Mouse (Mus musculus) kidney, embryonic 16.5 days (tissue): ENCODE measurements around the gene 5830411N06Rik. TPM values are rescaled to one million over a fixed set of nuclear protein-coding genes. Genes with fewer than 3 reads are reported as not detected.

Experiments used
- ATAC-seq: fragments of 200-750 bp; cut with Nextera tagmentation; 2 replicates; pipeline ENCODE4 v1.8.0; 2017; ENCODE audit warnings: moderate TSS enrichment; ENCODE audit not compliant: low FRiP score, low TSS enrichment
- H3K27ac ChIP-seq: fragments of 300-500 bp; sonication (generic); 2 replicates; pipeline ENCODE4 v1.5.1; 2014; ENCODE audit warnings: low read length
- H3K27me3 ChIP-seq: fragments of 300-500 bp; sonication (generic); 2 replicates; pipeline ENCODE4 v1.6.1; 2014; ENCODE audit warnings: low read length, control low read depth, mixed read lengths; ENCODE audit not compliant: insufficient read depth
- H3K36me3 ChIP-seq: fragments of 300-500 bp; sonication (generic); 2 replicates; pipeline ENCODE4 v1.6.1; 2014; ENCODE audit warnings: low read length, control low read depth, mixed read lengths; ENCODE audit not compliant: insufficient read depth
- H3K4me1 ChIP-seq: fragments of 300-500 bp; sonication (generic); 2 replicates; pipeline ENCODE4 v1.6.1; 2014; ENCODE audit warnings: low read length, control low read depth, mixed read lengths; ENCODE audit not compliant: insufficient read depth
- H3K4me2 ChIP-seq: fragments of 300-500 bp; sonication (generic); replicated peaks from 2 replicates; pipeline ENCODE4 v1.6.1; 2014; ENCODE audit warnings: low read depth, low read length
- H3K4me3 ChIP-seq: fragments of 300-500 bp; sonication (generic); 2 replicates; pipeline ENCODE4 v1.5.1; 2014; ENCODE audit warnings: mild to moderate bottlenecking, low read length
- H3K9ac ChIP-seq: fragments of 300-500 bp; sonication (generic); replicated peaks from 2 replicates; pipeline ENCODE4 v1.6.1; 2014; ENCODE audit warnings: low read length
- H3K9me3 ChIP-seq: fragments of 300-500 bp; sonication (generic); 2 replicates; pipeline ENCODE4 v1.6.1; 2016; ENCODE audit warnings: low read length, control low read depth
- WGBS: fragments of 180-500 bp; shearing (Covaris S2); extraction: QIAGEN DNeasy Blood & Tissue Kit; methylation state at CpG from one replicate; pipeline ENCODE4 v1.1.7; 2014; 5-methylcytosine and 5-hydroxymethylcytosine counted together
- polyA plus RNA-seq: library from polyadenylated mRNA; unstranded; fragments of >200 nt; fragmentation: Nextera tagmentation; extraction: Ambion mirVana; gene quantifications from 2 replicates; pipeline ENCODE4 v1.2.1, GENCODE M21; 2015

The 5830411N06Rik gene
- polyA plus RNA-seq = not detected in 2 replicates

DNA sequence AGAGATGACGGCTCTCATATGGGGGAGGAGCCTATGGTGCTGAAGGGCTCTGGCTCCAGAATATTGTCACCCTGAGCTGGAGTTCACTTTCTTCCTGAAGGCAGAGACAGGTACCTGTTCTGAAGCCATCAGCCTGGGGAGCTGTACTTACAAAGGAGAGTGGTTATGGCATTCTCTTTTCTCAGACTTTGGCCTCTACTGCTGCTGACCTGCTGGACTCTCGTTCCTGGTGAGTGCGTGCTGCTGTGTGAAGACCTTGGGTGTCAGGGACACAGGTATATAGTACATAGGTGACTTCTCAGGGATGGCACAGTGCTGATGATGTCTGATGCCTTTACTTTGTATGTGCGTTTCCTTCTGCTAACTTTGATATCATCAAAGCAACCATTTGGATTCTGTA is at the start of gene 5830411N06Rik:
5830411N06Rik (plus strand) TSS at position 69 of the 400 bp plus-strand sequence.
- ATAC-seq = no peak
- H3K4me1 ChIP-seq = no peaks in the 10 kb centered on the region
- no peak within 1 kb of the TSS for H3K4me3 ChIP-seq
- no peaks in the 10 kb centered on the region for H3K36me3 ChIP-seq
- no peak within 1 kb of the TSS for H3K9ac ChIP-seq
- H3K27me3 ChIP-seq = no peaks in the 10 kb centered on the region
- H3K4me2 ChIP-seq = no peak within 1 kb of the TSS
- H3K9me3 ChIP-seq = peaks cover 2% of the 10 kb centered on the region; the same call in 1 of the 2 replicates
- WGBS = 78% methylated on average over 4 of the region's 4 CpGs
- H3K27ac ChIP-seq = no peak within 1 kb of the TSS

DNA sequence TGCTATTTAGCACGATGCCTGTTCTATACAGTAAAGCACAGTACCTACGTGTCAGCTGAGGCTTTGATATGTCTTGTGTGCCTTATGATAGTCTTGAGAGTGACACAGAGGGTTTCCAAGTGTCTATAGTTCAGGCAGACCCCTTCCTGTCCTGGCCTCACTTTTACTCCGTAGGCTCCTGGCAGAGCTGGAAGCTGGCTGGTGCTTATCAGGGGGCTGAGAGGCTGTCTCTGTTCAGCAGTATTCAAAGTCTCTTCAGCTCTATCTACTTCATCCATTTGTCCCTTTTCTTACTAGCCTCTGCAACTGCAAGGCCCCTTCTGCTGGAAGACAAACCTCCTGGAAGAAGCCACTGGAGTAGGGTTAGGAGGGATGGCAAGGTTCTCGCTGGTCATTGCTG is 46.0 kb upstream of the 5830411N06Rik start:
- no peak overlapping the region for H3K27ac ChIP-seq
- 84% methylated on average over 4 of the region's 4 CpGs for WGBS

DNA sequence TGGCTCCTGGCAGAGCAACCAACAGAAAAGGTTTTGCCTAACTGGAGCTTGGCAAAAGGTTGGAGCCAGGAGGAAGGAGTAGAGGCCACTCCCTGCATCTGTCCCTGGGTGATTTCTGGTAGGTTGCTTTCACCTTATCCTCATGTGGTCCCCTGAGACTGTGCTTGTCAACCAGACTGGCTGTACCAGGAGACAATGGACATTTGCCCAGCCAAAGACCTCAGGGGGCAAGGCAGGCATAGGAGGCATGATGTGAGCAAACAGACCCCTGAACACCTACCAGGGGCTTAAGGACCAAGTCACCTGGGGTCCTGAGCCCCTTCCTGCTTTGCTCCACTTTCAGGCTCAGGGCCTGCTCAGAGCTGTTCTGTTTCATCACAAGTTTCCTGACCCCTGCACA is 41.2 kb upstream of the 5830411N06Rik start, which contains the start of gene Olfr524:
Olfr524 (minus strand) TSS at position 101 of the 400 bp plus-strand sequence.
- H3K4me3 ChIP-seq = no peak within 1 kb of the TSS
- no peaks in the 10 kb centered on the region for H3K27me3 ChIP-seq
- H3K9me3 ChIP-seq = no peaks in the 10 kb centered on the region
- H3K27ac ChIP-seq = no peak within 1 kb of the TSS
- H3K36me3 ChIP-seq = no peaks in the 10 kb centered on the region
- no peak for ATAC-seq
- H3K9ac ChIP-seq = no peak within 1 kb of the TSS
- no peak within 1 kb of the TSS for H3K4me2 ChIP-seq
- no peaks in the 10 kb centered on the region for H3K4me1 ChIP-seq

More for the DNA sequence above, 46.0 kb upstream of the 5830411N06Rik start:
- Histone ChIP-seq H3K4me3 (no peak overlapping the region), H3K4me1 (no peaks in the 10 kb centered on the region), H3K9ac (no peak overlapping the region), H3K36me3 (no peaks in the 10 kb centered on the region), H3K27me3 (no peaks in the 10 kb centered on the region), H3K9me3 (no peaks in the 10 kb centered on the region), H3K4me2 (no peak overlapping the region)
- no peak for ATAC-seq

DNA sequence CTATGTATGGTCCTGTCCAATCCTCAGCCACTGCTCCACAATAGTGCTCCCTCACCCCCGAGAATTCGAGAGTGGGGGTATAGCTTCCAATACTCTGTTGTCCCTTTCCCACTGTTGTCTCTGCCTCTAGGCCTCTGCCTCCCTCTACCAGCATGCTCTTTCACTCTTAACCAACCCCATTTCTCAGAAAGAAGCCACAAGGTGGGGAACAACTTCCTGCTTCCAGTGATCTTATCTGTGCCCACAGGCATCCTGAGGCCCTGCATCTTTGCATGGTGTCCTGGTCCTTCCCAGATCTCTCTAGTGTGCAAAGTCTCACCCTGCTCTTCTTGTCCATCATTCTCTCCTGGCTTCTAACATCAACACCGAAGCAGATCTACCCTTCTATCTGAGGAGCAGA is 40.2 kb upstream of the 5830411N06Rik start:
- H3K4me3 ChIP-seq = no peak overlapping the region
- no peak overlapping the region for H3K9ac ChIP-seq
- H3K27ac ChIP-seq = no peak overlapping the region
- H3K9me3 ChIP-seq = no peaks in the 10 kb centered on the region
- no peak for ATAC-seq
- H3K36me3 ChIP-seq = no peaks in the 10 kb centered on the region
- 83% methylated on average over 3 of the region's 3 CpGs for WGBS
- H3K4me1 ChIP-seq = no peaks in the 10 kb centered on the region
- H3K27me3 ChIP-seq = no peaks in the 10 kb centered on the region
- no peak overlapping the region for H3K4me2 ChIP-seq

DNA sequence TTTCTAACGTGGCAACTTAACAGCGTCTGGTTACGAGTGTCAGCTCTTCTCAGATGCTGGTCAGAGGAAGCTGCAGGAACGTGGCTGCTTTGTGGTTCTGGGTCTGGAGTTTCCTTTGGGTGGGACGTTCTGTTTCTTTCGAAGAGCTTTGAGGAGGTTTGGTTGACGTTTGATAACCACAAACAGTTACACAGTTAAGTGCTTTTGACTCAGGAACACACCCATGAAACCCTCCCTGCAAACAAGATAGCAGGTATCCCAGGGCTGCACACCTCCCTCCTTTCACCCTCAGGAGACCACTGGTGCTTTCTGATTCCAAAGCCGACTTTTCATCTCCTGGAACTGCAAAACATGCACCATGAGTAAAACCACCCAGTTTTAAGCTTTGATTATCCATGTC is 38.9 kb upstream of the 5830411N06Rik start:
- Histone ChIP-seq H3K9me3 (no peaks in the 10 kb centered on the region), H3K4me2 (no peak overlapping the region), H3K9ac (no peak overlapping the region), H3K4me1 (no peaks in the 10 kb centered on the region), H3K27me3 (no peaks in the 10 kb centered on the region), H3K36me3 (no peaks in the 10 kb centered on the region), H3K27ac (no peak overlapping the region), H3K4me3 (no peak overlapping the region)
- ATAC-seq = no peak
- WGBS = 69% methylated on average over 8 of the region's 8 CpGs

DNA sequence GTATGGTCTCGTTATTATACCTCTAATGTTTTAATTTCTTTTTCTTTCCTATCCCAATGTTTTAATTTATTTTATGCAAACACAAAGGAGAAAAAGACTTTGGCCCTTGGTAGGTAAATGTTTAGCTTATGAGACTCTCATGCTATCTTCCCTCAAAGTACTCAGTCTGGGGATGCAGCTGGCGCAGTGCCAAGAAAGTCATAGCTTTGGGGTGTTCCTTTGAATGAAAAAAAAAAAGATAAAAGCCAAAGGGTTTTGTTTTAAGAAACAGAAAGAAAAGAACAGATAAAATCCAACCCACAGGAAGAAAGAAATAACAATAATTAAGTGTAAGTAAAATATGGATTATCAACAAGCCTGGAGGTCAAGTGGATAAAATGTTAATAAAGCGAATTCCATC is 38.4 kb upstream of the 5830411N06Rik start:
- no peak for ATAC-seq
- Histone ChIP-seq H3K9ac (no peak overlapping the region), H3K27ac (no peak overlapping the region), H3K27me3 (no peaks in the 10 kb centered on the region), H3K9me3 (no peaks in the 10 kb centered on the region), H3K36me3 (no peaks in the 10 kb centered on the region), H3K4me3 (no peak overlapping the region), H3K4me2 (no peak overlapping the region), H3K4me1 (no peaks in the 10 kb centered on the region)
- WGBS = 75% methylated on average over 3 of the region's 3 CpGs

DNA sequence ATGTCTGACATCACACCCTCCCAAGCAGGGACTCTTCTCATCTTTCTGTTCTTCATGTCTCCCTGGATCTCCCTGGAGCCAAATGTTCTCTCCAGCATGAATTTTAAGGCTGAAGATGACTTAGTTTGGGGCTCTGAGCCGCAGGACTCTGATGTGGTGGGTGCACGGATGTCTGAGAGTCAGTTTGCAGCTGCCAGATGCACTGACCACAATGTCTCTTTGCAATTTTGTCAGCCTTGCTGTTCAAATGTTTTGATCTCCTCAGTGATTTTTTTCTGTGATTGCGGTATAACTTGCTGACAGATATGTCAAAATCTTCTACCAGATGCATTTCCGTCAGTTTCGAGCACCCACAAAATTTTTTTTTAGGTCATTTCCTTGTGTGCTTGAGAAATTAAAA is 33.2 kb upstream of the 5830411N06Rik start:
- WGBS = 75% methylated on average over 5 of the region's 5 CpGs
- no peak for ATAC-seq
- no peak overlapping the region for H3K27ac ChIP-seq
- no peaks in the 10 kb centered on the region for H3K4me1 ChIP-seq
- no peak overlapping the region for H3K9ac ChIP-seq
- no peaks in the 10 kb centered on the region for H3K9me3 ChIP-seq
- no peaks in the 10 kb centered on the region for H3K27me3 ChIP-seq
- H3K4me3 ChIP-seq = no peak overlapping the region
- H3K36me3 ChIP-seq = no peaks in the 10 kb centered on the region
- no peak overlapping the region for H3K4me2 ChIP-seq

DNA sequence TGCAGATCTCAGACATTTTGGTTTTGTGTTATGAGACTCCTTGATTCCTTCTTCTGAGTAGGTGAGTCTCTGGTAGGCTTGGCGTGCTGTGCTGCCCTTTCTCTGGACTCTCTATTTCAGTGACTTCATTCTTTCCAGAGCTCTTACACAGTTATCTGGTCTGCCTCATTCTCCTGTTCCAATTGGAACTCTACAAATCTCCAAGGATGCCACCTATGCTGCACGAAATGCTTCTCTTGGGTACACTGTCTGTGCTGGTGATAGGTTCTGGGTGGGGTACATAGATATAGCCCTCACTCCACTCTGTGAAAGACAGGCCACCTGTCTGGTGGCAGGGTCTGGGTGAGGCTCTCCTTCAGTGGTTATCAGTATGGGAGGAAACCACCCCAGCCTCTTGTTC is 29.1 kb upstream of the 5830411N06Rik start, which contains the start of gene Cd163l1:
Cd163l1 (plus strand) TSS at position 301 of the 400 bp plus-strand sequence.
- WGBS = 80% methylated on average over 2 of the region's 2 CpGs

DNA sequence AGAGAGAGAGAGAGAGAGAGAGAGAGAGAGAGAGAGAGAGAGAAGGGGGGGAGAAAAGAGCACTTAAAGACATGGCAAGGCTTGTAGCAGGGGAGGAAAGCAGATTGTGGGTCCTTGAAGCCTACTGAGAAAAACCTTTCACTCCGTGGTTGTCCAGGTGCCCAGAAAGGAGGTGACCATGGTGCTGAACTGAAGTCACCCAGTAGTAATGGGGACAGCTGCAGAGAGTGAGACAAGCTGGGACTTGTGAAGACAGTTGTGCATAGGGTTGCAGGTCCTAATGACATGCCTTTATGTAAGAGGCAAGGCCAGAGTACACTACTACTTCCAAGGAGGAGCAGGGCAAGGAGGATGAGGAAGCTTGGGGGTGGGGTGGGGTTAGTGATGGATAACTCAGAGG is 27.8 kb upstream of the 5830411N06Rik start:
- no peak overlapping the region for H3K9ac ChIP-seq
- H3K27me3 ChIP-seq = no peaks in the 10 kb centered on the region
- no peaks in the 10 kb centered on the region for H3K4me1 ChIP-seq
- no peak overlapping the region for H3K4me3 ChIP-seq
- H3K36me3 ChIP-seq = no peaks in the 10 kb centered on the region
- ATAC-seq = no peak
- WGBS = 0% methylated on average over 1 of the region's 1 CpGs
- H3K4me2 ChIP-seq = no peak overlapping the region
- H3K9me3 ChIP-seq = no peaks in the 10 kb centered on the region
- H3K27ac ChIP-seq = no peak overlapping the region

More for the DNA sequence above, 29.1 kb upstream of the 5830411N06Rik start, which contains the start of gene Cd163l1:
- Histone ChIP-seq H3K4me1 (no peaks in the 10 kb centered on the region), H3K9me3 (no peaks in the 10 kb centered on the region), H3K36me3 (no peaks in the 10 kb centered on the region), H3K27me3 (no peaks in the 10 kb centered on the region), H3K9ac (no peak within 1 kb of the TSS), H3K27ac (no peak within 1 kb of the TSS), H3K4me2 (no peak within 1 kb of the TSS), H3K4me3 (no peak within 1 kb of the TSS)
- ATAC-seq = no peak

DNA sequence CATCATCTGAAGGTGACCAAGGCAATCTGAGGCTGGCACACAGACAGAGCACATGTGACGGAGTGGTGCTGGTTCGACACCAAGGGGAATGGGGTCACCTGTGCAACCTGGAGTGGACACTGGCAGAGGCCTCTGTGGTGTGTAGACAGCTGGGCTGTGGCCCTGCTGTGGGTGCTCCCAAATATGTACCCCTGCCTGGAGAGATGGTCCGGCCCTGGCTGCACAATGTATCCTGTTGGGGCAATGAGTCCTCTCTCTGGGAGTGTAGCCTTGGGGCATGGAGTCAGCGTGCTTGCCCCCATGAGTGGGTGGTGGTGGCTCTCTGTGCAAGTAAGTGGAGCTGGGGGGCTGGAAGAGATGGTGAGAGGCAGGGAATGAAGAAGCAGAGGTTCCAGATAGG is 26.7 kb upstream of the 5830411N06Rik start:
- Histone ChIP-seq H3K9ac (no peak overlapping the region), H3K4me2 (no peak overlapping the region), H3K9me3 (no peaks in the 10 kb centered on the region), H3K4me1 (no peaks in the 10 kb centered on the region), H3K4me3 (no peak overlapping the region), H3K36me3 (no peaks in the 10 kb centered on the region), H3K27me3 (no peaks in the 10 kb centered on the region), H3K27ac (no peak overlapping the region)
- no peak for ATAC-seq
- 83% methylated on average over 4 of the region's 4 CpGs for whole genome bisulfite sequencing
